Mouse (Mus musculus): Measurements from ENCODE around the gene Kiz. TPM values are rescaled to one million over a fixed set of nuclear protein-coding genes. Genes with fewer than 3 reads are reported as not detected.

Kiz gene
- polyA plus RNA-seq, 1 experiment from 2014 or later = 29.8 TPM

- no peak overlapping the region for H3K9ac ChIP-seq
- H3K4me2 ChIP-seq (replicated peaks) = no peak overlapping the region
- no peak overlapping the region for H3K4me3 ChIP-seq
- H3K36me3 ChIP-seq = no peaks in the 10 kb centered on the region
- H3K4me1 ChIP-seq = peaks cover 6% of the 10 kb centered on the region; the same call in 1 of the 2 replicates
- H3K27ac ChIP-seq = no peak overlapping the region
- no peaks in the 10 kb centered on the region for H3K27me3 ChIP-seq
- no peaks in the 10 kb centered on the region for H3K9me3 ChIP-seq
- no peak for ATAC-seq (ENCODE audit: insufficient number of reproducible peaks, insufficient read depth, low FRiP score, low TSS enrichment)
- 17% methylated on average over 8 of the region's 8 CpGs for WGBS
Measured at GRCm38 (mm10) chr2:146920375-146921160, 64.9 kb downstream of the Kiz start.

GRCm38 (mm10) chr2:146925296-146925695 is 69.6 kb downstream of the Kiz start:
- no peak for ATAC-seq (ENCODE audit: insufficient number of reproducible peaks, insufficient read depth, low FRiP score, low TSS enrichment)
- no peak overlapping the region for H3K4me3 ChIP-seq
- H3K27me3 ChIP-seq = no peaks in the 10 kb centered on the region
- WGBS = 93% methylated on average over 1 of the region's 1 CpGs
- H3K27ac ChIP-seq = no peak overlapping the region
- no peak overlapping the region for H3K4me2 ChIP-seq (replicated peaks)
- peaks cover 6% of the 10 kb centered on the region; the same call in 1 of the 2 replicates for H3K4me1 ChIP-seq
- H3K9ac ChIP-seq = no peak overlapping the region
- H3K9me3 ChIP-seq = no peaks in the 10 kb centered on the region
- no peaks in the 10 kb centered on the region for H3K36me3 ChIP-seq

DNA sequence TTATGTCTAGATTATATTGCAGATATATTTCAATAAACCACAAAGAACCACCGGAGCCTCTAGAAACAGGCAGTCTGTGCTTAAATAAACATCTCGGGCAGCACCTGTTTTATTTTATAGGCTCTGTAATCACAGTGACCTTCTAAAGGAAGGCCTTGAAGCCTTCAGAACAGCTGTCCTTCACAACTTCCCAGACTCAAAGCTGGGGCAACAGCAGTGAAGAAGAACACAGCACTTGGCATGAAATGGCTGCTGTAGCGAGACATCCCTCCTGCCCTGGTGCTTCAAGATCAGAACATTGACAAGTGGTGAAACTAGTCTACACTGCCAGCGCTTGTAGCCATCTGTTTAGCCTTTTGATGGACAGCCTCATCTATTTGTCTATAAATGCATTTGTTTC is 70.2 kb downstream of the Kiz start:
- no peak for ATAC-seq (ENCODE audit: insufficient number of reproducible peaks, insufficient read depth, low FRiP score, low TSS enrichment)
- no peaks in the 10 kb centered on the region for H3K9me3 ChIP-seq
- H3K4me3 ChIP-seq = no peak overlapping the region
- peaks cover 4% of the 10 kb centered on the region; the same call in 1 of the 2 replicates for H3K4me1 ChIP-seq
- 75% methylated on average over 4 of the region's 4 CpGs for WGBS
- H3K4me2 ChIP-seq (replicated peaks) = no peak overlapping the region
- no peak overlapping the region for H3K9ac ChIP-seq
- H3K27me3 ChIP-seq = no peaks in the 10 kb centered on the region
- H3K36me3 ChIP-seq = no peaks in the 10 kb centered on the region
- H3K27ac ChIP-seq = no peak overlapping the region

- Histone ChIP-seq H3K9me3 (no peaks in the 10 kb centered on the region), H3K27me3 (no peaks in the 10 kb centered on the region), H3K27ac (no peak overlapping the region), H3K9ac (no peak overlapping the region), H3K4me3 (no peak overlapping the region), H3K4me2 (replicated peaks) (no peak overlapping the region), H3K36me3 (no peaks in the 10 kb centered on the region), H3K4me1 (no peaks in the 10 kb centered on the region)
- WGBS = 44% methylated on average over 8 of the region's 8 CpGs
- no peak for ATAC-seq (ENCODE audit: insufficient number of reproducible peaks, insufficient read depth, low FRiP score, low TSS enrichment)
Measured at GRCm38 (mm10) chr2:146948223-146948776, 92.6 kb downstream of the Kiz start.

GRCm38 (mm10) chr2:146956366-146956765 is 100.7 kb downstream of the Kiz start:
- Histone ChIP-seq H3K27me3 (no peaks in the 10 kb centered on the region), H3K4me2 (replicated peaks) (no peak overlapping the region), H3K9ac (no peak overlapping the region), H3K9me3 (no peaks in the 10 kb centered on the region), H3K36me3 (no peaks in the 10 kb centered on the region), H3K4me3 (no peak overlapping the region), H3K4me1 (no peaks in the 10 kb centered on the region), H3K27ac (no peak overlapping the region)
- 42% methylated on average over 6 of the region's 6 CpGs for WGBS
- ATAC-seq (ENCODE audit: insufficient number of reproducible peaks, insufficient read depth, low FRiP score, low TSS enrichment) = no peak

DNA sequence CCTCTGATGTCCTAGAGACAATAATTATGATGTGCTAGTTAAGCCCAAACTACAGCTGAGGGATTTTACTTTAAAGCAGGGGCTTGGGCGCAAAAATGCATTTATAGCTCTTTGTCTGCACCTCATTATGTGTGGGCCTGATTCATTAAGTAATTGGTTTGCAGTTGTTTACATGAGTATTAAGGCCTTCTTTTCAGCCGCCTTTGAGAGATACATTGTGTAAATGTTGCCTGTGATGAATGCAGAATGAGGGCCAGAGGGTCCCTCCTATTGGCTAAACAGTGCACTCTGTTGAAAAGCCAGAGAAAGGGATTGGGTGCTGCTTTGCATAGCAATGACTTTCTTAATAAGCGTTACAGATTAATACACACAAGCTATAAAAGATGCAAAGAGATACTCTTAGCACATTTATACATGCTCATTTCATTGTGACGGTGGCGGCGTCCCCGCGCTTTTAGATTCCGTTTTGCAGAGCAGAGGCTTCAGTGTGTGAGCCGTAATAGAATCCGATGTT is 102.8 kb downstream of the Kiz start:
- Histone ChIP-seq H3K9me3 (no peaks in the 10 kb centered on the region), H3K27ac (no peak overlapping the region), H3K4me3 (peak overlapping the region; percentile 25), H3K36me3 (no peaks in the 10 kb centered on the region), H3K9ac (peak overlapping the region; percentile 27; the same call in 1 of the 2 replicates), H3K4me2 (replicated peaks) (peak overlapping the region; percentile 55), H3K4me1 (no peaks in the 10 kb centered on the region), H3K27me3 (no peaks in the 10 kb centered on the region)
- WGBS = 15% methylated on average over 11 of the region's 11 CpGs
- no peak for ATAC-seq (ENCODE audit: insufficient number of reproducible peaks, insufficient read depth, low FRiP score, low TSS enrichment)

GRCm38 (mm10) chr2:146958951-146959821 is 103.5 kb downstream of the Kiz start:
- peak overlapping the region; percentile 25 for H3K4me3 ChIP-seq
- ATAC-seq (ENCODE audit: insufficient number of reproducible peaks, insufficient read depth, low FRiP score, low TSS enrichment) = no peak
- peak overlapping the region; percentile 55 for H3K4me2 ChIP-seq (replicated peaks)
- WGBS = 1% methylated on average over 21 of the region's 21 CpGs
- H3K9ac ChIP-seq = peak overlapping the region; percentile 27; the same call in 1 of the 2 replicates
- H3K27me3 ChIP-seq = no peaks in the 10 kb centered on the region
- H3K36me3 ChIP-seq = no peaks in the 10 kb centered on the region
- no peaks in the 10 kb centered on the region for H3K9me3 ChIP-seq
- no peak overlapping the region for H3K27ac ChIP-seq
- H3K4me1 ChIP-seq = no peaks in the 10 kb centered on the region

GRCm38 (mm10) chr2:146975024-146975423 is 119.4 kb downstream of the Kiz start:
- Histone ChIP-seq H3K36me3 (no peaks in the 10 kb centered on the region), H3K4me2 (replicated peaks) (no peak overlapping the region), H3K4me3 (no peak overlapping the region), H3K4me1 (no peaks in the 10 kb centered on the region), H3K9me3 (no peaks in the 10 kb centered on the region), H3K27me3 (no peaks in the 10 kb centered on the region), H3K27ac (no peak overlapping the region), H3K9ac (no peak overlapping the region)
- WGBS = 83% methylated on average over 3 of the region's 3 CpGs
- no peak for ATAC-seq (ENCODE audit: insufficient number of reproducible peaks, insufficient read depth, low FRiP score, low TSS enrichment)

DNA sequence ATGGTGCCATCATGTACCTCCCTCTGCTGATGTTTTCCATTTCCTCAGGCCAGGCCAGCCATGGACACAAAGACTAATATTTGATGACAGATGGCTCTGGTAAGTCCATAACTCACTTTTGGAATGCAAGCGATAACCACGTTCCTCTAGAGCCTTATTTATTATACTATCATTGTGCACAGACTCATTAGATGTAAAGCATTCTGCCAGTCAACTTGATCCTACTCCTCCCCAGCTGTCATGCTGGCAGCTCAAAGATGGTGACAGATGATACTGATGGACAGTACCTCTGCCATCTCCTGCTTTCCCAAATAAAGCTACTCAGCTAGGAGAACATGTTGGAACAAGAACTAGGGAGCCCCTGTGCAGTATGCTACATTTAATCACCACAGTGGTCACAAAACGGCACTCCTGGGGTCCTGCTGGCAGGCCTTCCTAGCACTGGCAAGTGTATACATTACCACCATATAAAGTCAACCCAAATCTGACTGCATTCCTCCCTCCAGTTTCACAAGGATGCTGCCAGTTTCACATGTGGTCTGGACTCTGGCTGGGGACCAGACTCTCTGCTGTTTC is 119.9 kb downstream of the Kiz start:
- no peak overlapping the region for H3K4me2 ChIP-seq (replicated peaks)
- H3K27ac ChIP-seq = no peak overlapping the region
- no peaks in the 10 kb centered on the region for H3K9me3 ChIP-seq
- no peaks in the 10 kb centered on the region for H3K36me3 ChIP-seq
- H3K4me3 ChIP-seq = no peak overlapping the region
- no peak for ATAC-seq (ENCODE audit: insufficient number of reproducible peaks, insufficient read depth, low FRiP score, low TSS enrichment)
- WGBS = 80% methylated on average over 3 of the region's 3 CpGs
- no peaks in the 10 kb centered on the region for H3K4me1 ChIP-seq
- H3K27me3 ChIP-seq = no peaks in the 10 kb centered on the region
- H3K9ac ChIP-seq = no peak overlapping the region

GRCm38 (mm10) chr2:146982786-146983185 is 127.1 kb downstream of the Kiz start:
- Histone ChIP-seq H3K4me2 (replicated peaks) (no peak overlapping the region), H3K9me3 (no peaks in the 10 kb centered on the region), H3K27ac (no peak overlapping the region), H3K4me1 (no peaks in the 10 kb centered on the region), H3K27me3 (no peaks in the 10 kb centered on the region), H3K4me3 (no peak overlapping the region), H3K9ac (no peak overlapping the region), H3K36me3 (no peaks in the 10 kb centered on the region)
- WGBS = 89% methylated on average over 2 of the region's 2 CpGs
- no peak for ATAC-seq (ENCODE audit: insufficient number of reproducible peaks, insufficient read depth, low FRiP score, low TSS enrichment)

DNA sequence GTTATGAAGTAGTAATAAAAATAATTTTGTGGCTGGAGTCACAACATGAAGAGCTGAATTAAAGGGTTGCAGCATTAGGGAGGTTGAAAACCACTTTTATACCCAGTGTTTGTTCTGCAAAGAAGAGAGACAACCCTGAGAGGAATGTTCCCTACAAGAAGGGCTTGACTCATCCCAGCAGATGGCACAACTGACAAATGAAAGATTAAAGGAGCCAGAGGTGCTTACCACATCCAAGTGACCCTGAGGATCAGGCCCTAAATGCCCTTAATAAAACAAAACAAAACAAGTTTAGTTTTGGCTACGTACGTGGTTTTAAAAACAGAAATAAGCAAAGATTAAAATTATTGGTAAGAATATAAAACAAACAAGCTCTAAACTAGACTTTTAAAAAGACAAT is 129.2 kb downstream of the Kiz start:
- no peak for ATAC-seq (ENCODE audit: insufficient number of reproducible peaks, insufficient read depth, low FRiP score, low TSS enrichment)
- WGBS = 91% methylated on average over 2 of the region's 2 CpGs
- H3K4me1 ChIP-seq = no peaks in the 10 kb centered on the region
- no peaks in the 10 kb centered on the region for H3K36me3 ChIP-seq
- H3K27me3 ChIP-seq = no peaks in the 10 kb centered on the region
- H3K9ac ChIP-seq = no peak overlapping the region
- H3K4me2 ChIP-seq (replicated peaks) = no peak overlapping the region
- H3K9me3 ChIP-seq = no peaks in the 10 kb centered on the region
- H3K27ac ChIP-seq = no peak overlapping the region
- H3K4me3 ChIP-seq = no peak overlapping the region

Measured in embryonic facial prominence, embryonic 12.5 days (tissue).